Mouse (Mus musculus) testis, adult 2 months (tissue): ENCODE measurements around the gene Xpo6.

Experiments
- CTCF ChIP-seq: fragments of 200-500 bp; IDR thresholded peaks from 2 replicates; pipeline ENCODE4 v1.5.1; 2012; ENCODE audit warnings: low read depth, mild to moderate bottlenecking, inconsistent platforms, low read length, moderate library complexity; ENCODE audit not compliant: control insufficient read depth, insufficient read depth, insufficient replicate concordance
- POLR2A ChIP-seq: fragments of 200-500 bp; IDR thresholded peaks from 2 replicates; pipeline ENCODE4 v1.6.1; 2012; ENCODE audit warnings: low read depth, mild to moderate bottlenecking, inconsistent platforms, low read length, moderate library complexity; ENCODE audit not compliant: control insufficient read depth

- TF ChIP-seq CTCF (peak; percentile 72; the same call in 1 of the 2 replicates), POLR2A (no peak)
These were observed 110.5 kb downstream of the Xpo6 start for GRCm38 (mm10) chr7:126089782-126090181.
